Mouse (Mus musculus): Measurements from ENCODE around the gene Gimap3.

The Gimap3 gene

GRCm38 (mm10) chr6:48770696-48771095 lies at the start of gene Gimap3:
Gene Gimap3 (minus strand): TSS chr6:48770851.
- no peak for DNase-seq

DNA sequence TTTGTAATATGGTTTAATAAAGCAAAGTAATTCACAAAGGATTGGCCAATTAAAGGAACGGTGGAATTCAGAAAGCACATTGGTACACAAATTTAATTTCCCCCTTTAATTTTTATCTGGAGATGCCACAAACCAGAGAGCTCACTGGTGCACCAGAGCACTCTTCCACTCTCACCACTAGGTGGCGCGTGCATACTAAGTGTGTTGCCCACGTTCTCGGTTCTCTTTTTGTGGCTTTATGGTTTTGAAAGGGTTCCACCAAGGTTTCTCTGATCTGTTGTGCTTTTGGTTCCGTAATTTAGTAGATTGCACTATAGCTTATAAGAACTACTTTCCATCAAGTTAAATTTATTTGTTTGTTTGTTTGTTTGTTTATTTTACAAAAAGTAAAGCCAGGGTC lies 47.2 kb upstream of the Gimap3 start:
- DNase-seq, result peak; percentile 85 to 88

GRCm38 (mm10) chr6:48815013-48815412 lies 44.4 kb upstream of the Gimap3 start:
- DNase-seq, result no peak

DNA sequence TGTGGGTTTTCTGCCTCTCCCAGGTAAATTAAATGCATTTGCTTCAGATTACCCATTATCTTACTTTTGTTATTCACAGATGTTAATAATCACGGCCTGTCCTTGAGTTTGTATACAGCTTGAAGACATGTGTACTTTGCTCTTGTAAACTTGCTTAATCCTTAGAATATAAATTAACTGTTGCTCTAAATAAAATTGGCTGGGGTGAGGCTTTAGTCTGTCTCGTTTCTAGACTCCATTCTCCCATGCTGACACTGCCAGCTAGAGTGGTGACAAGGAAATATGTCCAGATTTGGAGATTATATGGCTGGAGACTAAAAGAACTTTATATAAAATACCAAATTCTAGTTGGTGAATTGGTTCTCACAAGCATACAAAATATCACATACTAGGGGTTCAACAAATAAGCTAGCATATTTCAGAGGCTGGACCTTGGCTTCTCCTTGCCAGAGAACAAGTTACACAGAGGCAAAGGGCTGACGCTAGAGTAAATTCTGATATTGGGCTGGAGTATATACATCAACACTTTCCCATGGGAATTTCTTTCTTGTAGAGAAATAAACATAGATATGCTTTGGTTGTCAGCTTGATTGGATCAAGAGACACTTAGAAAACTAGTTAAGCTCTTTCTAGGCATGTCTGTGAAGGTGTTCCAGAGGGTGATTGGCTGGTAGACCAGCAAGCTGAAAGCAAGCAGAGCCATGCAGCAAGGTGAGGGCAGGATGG lies 39.0 kb upstream of the Gimap3 start:
- DNase-seq, result no peak

- peak in 1 of 2 experiments; percentile 20 for DNase-seq
These were observed 36.1 kb upstream of the Gimap3 start for GRCm38 (mm10) chr6:48806746-48807145.

GRCm38 (mm10) chr6:48804346-48804745 lies 33.7 kb upstream of the Gimap3 start:
- DNase-seq, result peak; percentile 66 to 70

GRCm38 (mm10) chr6:48803406-48804051 lies 32.9 kb upstream of the Gimap3 start:
- DNase-seq, result no peak

DNA sequence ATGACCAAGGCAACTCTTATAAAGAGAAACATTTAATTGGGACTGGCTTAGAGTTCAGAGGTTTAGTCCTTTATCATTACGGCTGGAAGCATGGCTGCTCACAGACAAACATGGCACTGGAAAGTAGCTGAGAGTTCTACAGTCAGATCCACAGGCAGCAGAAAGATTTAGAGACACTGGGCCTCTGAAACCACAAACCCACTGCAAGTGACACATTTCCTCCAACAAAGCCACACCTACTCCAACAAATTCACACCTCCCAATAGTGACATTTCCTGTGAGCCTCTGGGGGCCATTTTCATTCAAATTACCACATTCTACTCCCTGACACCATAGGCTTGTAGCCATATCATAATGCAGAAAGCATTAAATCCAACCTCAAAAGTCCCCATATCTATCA lies 31.2 kb upstream of the Gimap3 start:
- no peak for DNase-seq

GRCm38 (mm10) chr6:48787867-48788266 lies 17.2 kb upstream of the Gimap3 start:
- no peak for DNase-seq

DNA sequence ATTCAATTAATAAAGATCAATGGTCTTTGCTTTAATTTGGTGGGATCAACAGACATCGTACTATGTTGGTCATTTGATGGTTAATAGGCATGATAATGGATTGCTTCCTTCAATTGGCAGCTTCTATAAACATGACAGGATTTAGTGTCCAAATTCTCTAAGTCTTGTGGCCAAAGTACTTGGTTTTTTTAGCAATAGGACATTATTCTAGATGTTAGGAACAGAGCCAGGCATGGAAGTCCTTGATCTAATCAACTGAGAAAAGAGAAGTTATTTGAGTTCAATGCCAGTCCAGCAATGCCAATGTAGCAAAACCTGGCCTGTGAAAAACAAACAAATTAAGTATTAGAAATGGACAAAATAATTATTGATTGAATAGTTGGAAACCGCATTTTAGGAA lies 14.9 kb upstream of the Gimap3 start:
- DNase-seq, result peak in 1 of 2 experiments; percentile 21

DNA sequence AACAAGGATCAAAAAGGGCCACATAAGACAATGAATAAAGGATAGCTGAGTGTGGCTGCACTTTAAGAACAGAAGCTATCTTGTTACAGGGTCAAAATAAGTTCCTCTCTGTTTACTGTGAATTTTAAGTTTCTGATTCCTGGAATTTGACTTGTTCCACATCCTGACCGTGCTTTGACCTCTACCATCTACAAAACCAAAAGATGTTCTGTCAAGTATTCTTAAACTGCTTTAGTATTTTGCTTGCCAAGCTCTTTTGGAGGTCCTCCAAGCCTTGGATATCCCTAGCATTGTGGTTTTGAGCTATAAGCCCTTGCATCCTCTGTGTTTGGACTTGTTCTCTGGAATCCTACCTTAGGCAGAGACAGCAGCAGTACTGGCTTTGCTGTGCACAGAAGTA lies 14.5 kb upstream of the Gimap3 start:
- DNase-seq, result peak; percentile 64 to 85

GRCm38 (mm10) chr6:48784406-48784805 lies 13.8 kb upstream of the Gimap3 start:
- DNase-seq, result no peak

GRCm38 (mm10) chr6:48772030-48772429 lies 1.4 kb upstream of the Gimap3 start:
- DNase-seq, result peak; percentile 92 to 95

DNA sequence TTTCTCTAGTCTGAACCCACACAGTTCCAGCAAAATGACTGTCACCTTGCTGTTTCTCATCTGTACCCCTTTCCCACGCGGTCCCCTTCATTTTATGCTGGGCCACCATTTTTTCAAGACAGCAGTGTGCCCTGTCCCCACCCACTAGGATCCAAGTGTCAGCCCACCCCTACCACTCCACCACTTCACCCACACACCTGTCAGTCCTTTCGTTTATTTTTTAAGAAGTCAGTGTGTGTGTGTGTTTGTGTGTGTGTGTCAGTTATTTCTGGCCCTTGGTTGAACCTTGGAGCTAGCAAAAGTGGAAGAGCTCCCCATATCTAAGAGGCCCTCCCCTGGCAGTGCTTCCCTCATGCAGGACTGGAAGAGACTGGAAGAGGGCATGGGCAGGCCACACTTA lies 1.7 kb downstream of the Gimap3 start:
- DNase-seq, result no peak

DNA sequence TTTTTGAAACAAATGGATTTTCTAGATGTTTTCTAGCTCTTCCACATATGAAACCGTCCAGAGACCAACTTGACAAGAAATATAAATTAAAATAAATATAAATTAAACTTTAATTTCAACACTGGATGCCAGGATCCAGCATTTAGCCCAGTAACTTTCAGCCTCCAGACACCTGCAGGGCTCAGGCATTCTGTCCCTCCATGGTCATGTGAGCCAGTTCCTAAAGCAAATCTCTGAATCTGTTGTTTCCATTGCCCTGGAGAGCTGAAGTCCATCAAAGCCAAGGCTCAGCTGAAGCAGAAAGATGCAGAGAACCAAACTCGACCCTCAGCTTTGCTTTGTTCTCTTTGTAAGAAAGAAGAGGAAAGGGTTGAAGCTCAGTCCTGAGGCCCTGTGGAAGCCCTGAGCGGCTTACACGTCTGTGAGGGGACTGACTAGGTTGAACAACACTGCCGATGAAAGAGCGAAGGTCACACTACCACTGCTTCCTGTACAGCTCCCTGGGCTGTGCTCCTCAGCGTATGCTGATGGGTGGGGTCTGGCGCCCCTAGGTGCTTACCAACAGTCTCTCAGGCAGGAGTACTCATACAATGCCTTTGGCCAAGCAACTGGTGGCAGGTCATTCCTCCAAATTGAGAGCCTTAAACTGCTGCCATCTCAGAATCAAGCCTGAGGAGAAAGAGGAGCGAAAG lies 2.3 kb downstream of the Gimap3 start:
- DNase-seq, result no peak

- no peak for DNase-seq
These were observed 6.2 kb downstream of the Gimap3 start for GRCm38 (mm10) chr6:48764496-48764895.

- no peak for DNase-seq
These were observed 6.9 kb downstream of the Gimap3 start for GRCm38 (mm10) chr6:48763567-48764270.

DNA sequence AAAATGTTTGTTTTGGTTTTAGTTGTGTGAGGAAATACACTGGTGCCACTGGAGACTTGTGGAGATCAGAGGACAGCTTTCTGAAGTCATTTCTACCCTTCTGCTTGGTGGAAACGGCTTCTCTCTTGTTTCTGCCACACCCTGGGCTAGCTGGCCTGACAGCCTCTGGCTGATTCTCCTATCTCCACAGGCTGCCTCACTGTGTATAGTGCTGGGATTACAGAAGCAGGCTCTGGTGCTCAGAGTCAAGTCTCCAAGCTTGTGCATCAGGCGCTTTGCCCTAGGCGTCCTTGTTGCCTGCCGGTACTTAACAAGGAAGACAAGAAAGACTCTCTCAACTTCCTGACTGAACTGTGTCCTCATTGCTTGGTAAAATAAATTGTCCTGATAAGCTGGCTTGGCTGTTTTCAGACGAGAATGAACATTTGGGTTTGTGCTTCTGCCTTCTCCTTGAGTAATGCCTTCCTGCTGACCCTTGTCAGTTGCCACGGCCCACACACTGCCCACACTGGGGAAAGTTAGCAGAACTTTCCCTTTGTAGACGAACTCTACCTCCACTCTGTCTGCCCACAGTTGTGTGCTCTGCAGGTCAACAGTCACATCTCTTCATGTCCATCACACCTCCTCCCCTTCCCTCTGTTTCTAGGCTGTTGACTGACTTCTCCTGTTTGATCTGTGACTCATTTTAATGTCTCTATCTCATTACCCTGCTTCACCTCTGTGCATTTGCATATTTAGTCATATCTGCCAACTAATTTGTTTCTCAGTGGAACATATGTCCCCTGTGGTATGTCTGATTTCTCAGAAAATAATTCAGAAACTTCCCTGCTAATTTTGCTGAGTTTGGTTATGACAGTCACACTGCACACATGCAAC lies 23.3 kb downstream of the Gimap3 start:
- peak; percentile 49 to 53 for DNase-seq

DNA sequence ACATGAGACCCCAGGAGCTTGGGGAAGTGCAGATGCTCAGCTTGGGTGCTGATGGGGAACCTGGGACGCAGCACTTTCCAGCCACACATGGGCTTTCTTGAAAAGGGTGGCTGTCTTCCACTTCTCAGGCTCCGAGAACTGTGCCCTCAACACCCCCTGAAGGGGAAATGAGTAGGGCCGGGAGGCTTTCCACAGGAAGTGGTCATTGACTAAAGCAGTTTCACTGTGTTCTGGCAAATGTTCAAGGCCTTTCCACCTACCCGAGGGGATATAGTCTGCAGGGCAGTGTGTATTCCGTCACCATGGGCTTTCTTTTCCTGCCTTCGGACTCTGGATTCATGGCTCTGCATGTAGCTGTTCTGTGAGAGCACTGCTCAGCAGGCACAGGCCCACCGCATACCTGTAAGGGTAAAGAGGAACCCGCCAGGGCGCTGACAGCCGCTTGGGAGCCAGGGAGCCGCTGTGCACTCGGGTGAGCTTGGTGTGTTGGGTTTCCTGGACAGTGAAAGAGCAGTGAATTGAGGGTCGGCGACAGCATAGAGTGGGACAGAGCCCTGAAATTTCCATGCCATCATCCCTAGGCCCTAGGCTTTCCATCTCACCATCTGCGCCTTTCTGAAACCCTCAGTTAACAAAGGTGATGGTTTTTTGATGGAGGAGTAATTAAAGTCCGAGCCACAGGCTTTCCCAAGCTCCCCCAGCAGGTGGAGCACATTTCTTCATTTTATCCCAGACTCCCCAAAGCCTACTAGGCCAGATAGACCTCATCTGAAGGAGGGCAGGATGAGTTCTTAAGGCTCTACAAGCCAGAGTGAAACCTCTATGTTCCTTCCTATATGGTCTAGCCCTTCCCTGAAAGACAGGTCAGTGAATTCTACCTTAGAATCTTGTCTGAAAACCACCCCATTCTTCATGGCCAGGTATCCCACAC lies 24.4 kb downstream of the Gimap3 start, which contains the start of gene Gimap5:
Gimap5 (plus strand) TSS at position 239 of the 931 bp plus-strand sequence.
- DNase-seq, result peak; percentile 74 to 83

GRCm38 (mm10) chr6:48745490-48745889 lies 25.2 kb downstream of the Gimap3 start:
- no peak for DNase-seq
